Mouse (Mus musculus) heart, embryonic 14.5 days (tissue): ENCODE results near the gene Ssr3. TPM values are rescaled to one million over a fixed set of nuclear protein-coding genes. Genes with fewer than 3 reads are reported as not detected.

ENCODE experiments used
- ATAC-seq: fragments of 200-750 bp; cut with Nextera tagmentation; 2 replicates; pipeline ENCODE4 v1.8.0; 2017; ENCODE audit warnings: low read depth, moderate TSS enrichment; ENCODE audit not compliant: insufficient number of reproducible peaks, insufficient read depth, low FRiP score
- H3K27ac ChIP-seq, 2 experiments: fragments of 200-500 bp in 1 of 2; fragments of 300-500 bp in 1 of 2; sonication (generic) in 1 of 2; replicated peaks in 1 of 2; 2 replicates each; pipeline ENCODE4 v1.5.1; 2012 to 2014; ENCODE audit warnings: low read depth in 2 of 2, low read length in 2 of 2, control low read depth in 1 of 2, mild to moderate bottlenecking in 1 of 2, mixed read lengths in 1 of 2; ENCODE audit not compliant: control insufficient read depth in 1 of 2, insufficient read depth in 1 of 2
- H3K27me3 ChIP-seq: fragments of 300-500 bp; sonication (generic); 2 replicates; pipeline ENCODE4 v1.6.1; 2014; ENCODE audit warnings: mild to moderate bottlenecking, low read length, control low read depth; ENCODE audit not compliant: control insufficient read depth, insufficient read depth
- H3K36me3 ChIP-seq: fragments of 300-500 bp; sonication (generic); 2 replicates; pipeline ENCODE4 v1.6.1; 2014; ENCODE audit warnings: mild to moderate bottlenecking, control low read depth, low read length, mixed read lengths; ENCODE audit not compliant: control insufficient read depth, insufficient read depth
- H3K4me1 ChIP-seq, 2 experiments: fragments of 200-500 bp in 1 of 2; fragments of 300-500 bp in 1 of 2; sonication (generic) in 1 of 2; 2 replicates each; pipeline ENCODE4 v1.6.1; 2012 to 2014; ENCODE audit warnings: low read length in 2 of 2, control low read depth in 1 of 2, mixed read lengths in 1 of 2; ENCODE audit not compliant: control insufficient read depth in 2 of 2, insufficient read depth in 2 of 2
- H3K4me2 ChIP-seq: fragments of 300-500 bp; sonication (generic); 2 replicates; pipeline ENCODE4 v1.6.1; 2014; ENCODE audit warnings: mild to moderate bottlenecking, low read length
- H3K4me3 ChIP-seq, 2 experiments: fragments of 200-500 bp in 1 of 2; fragments of 300-500 bp in 1 of 2; sonication (generic) in 1 of 2; 2 replicates each; pipeline ENCODE4 v1.5.1; 2012 to 2014; ENCODE audit warnings: low read length in 2 of 2, mild to moderate bottlenecking in 2 of 2, control low read depth in 1 of 2, low read depth in 1 of 2, moderate library complexity in 1 of 2; ENCODE audit not compliant: control insufficient read depth in 1 of 2, insufficient read depth in 1 of 2
- H3K9ac ChIP-seq: fragments of 300-500 bp; sonication (generic); 2 replicates; pipeline ENCODE4 v1.6.1; 2014; ENCODE audit warnings: mild to moderate bottlenecking, low read length
- H3K9me3 ChIP-seq: fragments of 300-500 bp; sonication (generic); 2 replicates; pipeline ENCODE4 v1.6.1; 2016; ENCODE audit warnings: low read length, control low read depth; ENCODE audit not compliant: control insufficient read depth
- WGBS: fragments of 180-500 bp; shearing (Covaris S2); extraction: QIAGEN DNeasy Blood & Tissue Kit; methylation state at CpG from one replicate; pipeline ENCODE4 v1.1.7; 2014; 5-methylcytosine and 5-hydroxymethylcytosine counted together
- polyA plus RNA-seq: library from polyadenylated mRNA; unstranded; fragments of >200 nt; fragmentation: Nextera tagmentation; extraction: Ambion mirVana; gene quantifications from 2 replicates; pipeline ENCODE4 v1.2.1, GENCODE M21; 2014

The Ssr3 gene
- polyA plus RNA-seq, 1 experiment from 2014 or later, result 230 TPM

DNA sequence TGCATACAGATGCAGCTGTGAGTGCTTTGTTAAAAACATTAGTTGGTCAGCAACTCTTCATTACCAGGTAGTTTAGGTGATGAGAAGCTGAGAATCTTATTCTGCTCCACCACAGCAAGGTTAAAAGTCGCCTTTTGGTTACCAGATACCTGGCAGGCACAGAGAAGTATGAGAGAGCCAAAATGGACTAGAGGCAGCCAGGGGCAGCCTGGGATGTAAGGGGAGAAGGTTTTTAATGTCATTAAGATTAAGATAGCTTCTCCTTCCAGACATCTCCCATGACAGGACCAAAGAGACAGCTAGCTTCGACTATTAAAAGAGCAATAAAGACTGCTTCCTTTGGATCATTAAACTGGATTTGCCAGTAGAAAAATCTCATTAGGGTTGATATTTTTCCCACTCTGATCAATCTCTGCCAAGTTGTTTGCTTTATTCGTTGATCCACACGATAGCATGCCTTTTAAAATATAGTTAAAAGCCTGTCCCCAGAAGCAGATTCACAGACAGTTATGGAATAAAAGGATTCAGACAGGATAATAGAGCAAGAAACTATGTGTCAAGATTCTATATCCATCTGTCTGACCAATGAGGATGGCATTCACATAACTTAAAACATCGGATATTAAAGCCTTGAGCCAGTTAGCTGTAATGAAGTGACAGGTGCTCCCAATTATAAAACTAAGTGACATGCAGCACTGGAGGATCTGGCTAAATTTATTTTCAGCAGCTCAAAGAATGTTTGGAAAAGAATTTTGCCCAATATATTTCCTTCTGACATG is 52.1 kb downstream of the Ssr3 start:
- Histone ChIP-seq H3K36me3 (no peaks in the 10 kb centered on the region), H3K4me1 (0 out of 4 replicates have a peak, but pooled peaks cover 0 to 2% of the 10 kb centered on the region in 2 experiments), H3K27me3 (no peaks in the 10 kb centered on the region), H3K9ac (no peak overlapping the region), H3K4me3 (no peak overlapping the region), H3K9me3 (no peaks in the 10 kb centered on the region), H3K27ac (no peak overlapping the region), H3K4me2 (no peak overlapping the region)
- 80% methylated on average over 5 of the region's 5 CpGs for WGBS
- no peak for ATAC-seq

DNA sequence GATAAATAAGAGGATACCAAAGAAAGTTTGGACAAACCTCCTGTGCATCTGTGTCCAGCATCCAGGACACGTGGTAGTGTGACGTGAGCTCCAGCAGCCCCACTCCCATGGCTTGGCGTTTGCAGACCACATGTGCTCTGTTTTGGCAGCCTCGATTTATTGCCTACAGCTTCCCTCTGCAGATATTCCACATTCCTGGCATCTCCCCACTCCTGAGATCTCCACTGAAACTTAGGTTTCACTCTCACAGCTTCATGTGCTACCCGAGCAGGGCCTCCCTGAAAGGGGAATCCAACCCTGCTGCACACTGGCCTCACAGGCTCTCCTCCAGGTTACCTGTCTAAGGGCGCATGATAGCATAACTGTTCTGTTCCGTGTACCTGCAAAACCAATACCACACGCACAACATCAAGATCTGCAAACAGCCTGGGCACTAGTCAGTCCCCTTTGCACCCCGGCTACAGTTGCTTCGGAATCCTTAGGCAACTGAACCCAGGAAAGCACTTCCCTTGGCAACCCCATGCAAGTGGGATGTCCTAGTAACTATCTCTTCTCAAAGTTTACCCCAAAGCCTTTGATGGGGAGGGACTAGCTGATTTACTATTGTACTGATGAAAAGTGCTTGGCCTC is 54.5 kb downstream of the Ssr3 start:
- Histone ChIP-seq H3K4me2 (no peak overlapping the region), H3K36me3 (no peaks in the 10 kb centered on the region), H3K4me3 (no peak overlapping the region), H3K27me3 (no peaks in the 10 kb centered on the region), H3K27ac (no peak overlapping the region), H3K9me3 (no peaks in the 10 kb centered on the region), H3K9ac (no peak overlapping the region), H3K4me1 (0 out of 4 replicates have a peak, but pooled peaks cover 0 to 2% of the 10 kb centered on the region in 2 experiments)
- WGBS, result 79% methylated on average over 10 of the region's 10 CpGs
- no peak for ATAC-seq

Other genes starting within 250 kb of the Ssr3 start
- 26.6 and 27.2 TPM in 2 replicates for gene Tiparp, start 135.8 kb upstream of the Ssr3 start, polyA plus RNA-seq